27 mouse cellular contexts compared by ENCODE assay signal in the genomic region with DNA sequence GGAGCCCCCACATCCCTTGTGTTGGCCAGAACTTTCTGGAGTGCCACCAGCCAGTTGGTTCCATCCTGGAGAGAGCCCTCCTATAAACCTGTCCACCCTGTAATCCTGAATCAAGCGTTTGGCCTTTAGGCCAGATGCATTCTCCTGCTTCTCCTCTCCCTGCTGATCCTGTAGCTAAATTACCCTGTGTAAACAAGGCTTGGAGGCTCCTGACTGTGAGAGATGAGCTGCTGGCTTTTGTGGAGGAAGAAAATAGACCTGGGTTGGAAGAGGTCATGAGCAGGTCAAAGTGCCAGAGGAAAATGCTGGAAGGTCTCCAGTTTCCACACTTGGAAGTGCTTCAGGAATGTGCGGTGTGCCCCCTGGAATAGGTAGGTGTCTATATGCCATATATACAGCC.
DNase-seq lines count a peak whose midpoint lies in the region; ATAC-seq and TF ChIP-seq lines count a peak whose summit lies in the region.
"Had no signal": no experiment of that assay in that cellular context is flagged by ENCODE, and none has a peak within 500 bp of the region (broad histone marks: within the 10 kb centered on the region; RNA-seq: fewer than 3 reads in every experiment).

No protein-coding gene starts in this region.

- no peak overlapping the region for H3K9ac ChIP-seq in forebrain, embryonic 12.5 days
- H3K9ac ChIP-seq in limb, embryonic 14.5 days (ENCODE audit: low read depth, low read length, severe bottlenecking) = no peak overlapping the region
- H3K9ac ChIP-seq: embryonic facial prominence, embryonic 15.5 days; liver, embryonic 15.5 days; lung, embryonic 15.5 days; midbrain, embryonic 13.5 days; neural tube, embryonic 12.5 days had no signal

- no peak for ATAC-seq in forebrain, embryonic 12.5 days (ENCODE audit: low FRiP score)
- no peak for ATAC-seq in limb, embryonic 14.5 days (ENCODE audit: low FRiP score, low read depth)
- ATAC-seq: forebrain, embryonic 16.5 days; hindbrain, postnatal 0 days; midbrain, embryonic 13.5 days had no signal

- H3K36me3 ChIP-seq in forebrain, embryonic 10.5 days (replicated peaks) = no peaks in the 10 kb centered on the region
- no peaks in the 10 kb centered on the region for H3K36me3 ChIP-seq in forebrain, embryonic 12.5 days (replicated peaks)
- H3K36me3 ChIP-seq in kidney, adult 2 months (ENCODE audit: control insufficient read depth, insufficient read depth, low read length) = no peaks in the 10 kb centered on the region
- no peaks in the 10 kb centered on the region for H3K36me3 ChIP-seq in limb, embryonic 14.5 days (ENCODE audit: control insufficient read depth, insufficient read depth, low read length)
- no peaks in the 10 kb centered on the region for H3K36me3 ChIP-seq in limb, embryonic 10.5 days
- H3K36me3 ChIP-seq: embryonic facial prominence, embryonic 15.5 days; hindbrain, embryonic 10.5 days; liver, embryonic 15.5 days; lung, embryonic 15.5 days; midbrain, embryonic 13.5 days; neural tube, embryonic 12.5 days had no signal

- H3K9me3 ChIP-seq in forebrain, embryonic 10.5 days = no peaks in the 10 kb centered on the region
- no peaks in the 10 kb centered on the region for H3K9me3 ChIP-seq in forebrain, embryonic 12.5 days
- no peaks in the 10 kb centered on the region for H3K9me3 ChIP-seq in limb, embryonic 14.5 days (ENCODE audit: control insufficient read depth, low read length)
- H3K9me3 ChIP-seq in limb, embryonic 10.5 days (replicated peaks) = no peaks in the 10 kb centered on the region
- H3K9me3 ChIP-seq: embryonic facial prominence, embryonic 15.5 days; hindbrain, embryonic 10.5 days; liver, embryonic 15.5 days; lung, embryonic 15.5 days; megakaryocyte, embryonic 14.5 days; midbrain, embryonic 13.5 days; neural tube, embryonic 12.5 days had no signal

- peaks cover 91% of the 10 kb centered on the region for H3K27me3 ChIP-seq in forebrain, embryonic 10.5 days (ENCODE audit: poor library complexity, severe bottlenecking)
- H3K27me3 ChIP-seq in forebrain, embryonic 12.5 days = peaks cover 88% of the 10 kb centered on the region
- H3K27me3 ChIP-seq in kidney, adult 2 months (replicated peaks; ENCODE audit: control insufficient read depth, insufficient read depth, low read length) = no peaks in the 10 kb centered on the region
- no peaks in the 10 kb centered on the region for H3K27me3 ChIP-seq in limb, embryonic 14.5 days (ENCODE audit: control insufficient read depth, insufficient read depth, low read length)
- peaks cover 85% of the 10 kb centered on the region for H3K27me3 ChIP-seq in limb, embryonic 10.5 days (ENCODE audit: low read depth, poor library complexity, severe bottlenecking)
- H3K27me3 ChIP-seq: embryonic facial prominence, embryonic 15.5 days; liver, embryonic 15.5 days; megakaryocyte, embryonic 14.5 days had no signal

- 39% methylated on average over 2 of the region's 2 CpGs for whole genome bisulfite sequencing in forebrain, embryonic 10.5 days
- WGBS in forebrain, embryonic 12.5 days = 35% methylated on average over 2 of the region's 2 CpGs
- 35% methylated on average over 2 of the region's 2 CpGs for WGBS in kidney, adult 2 months
- WGBS in limb, embryonic 14.5 days = 35% methylated on average over 2 of the region's 2 CpGs
- 18% methylated on average over 2 of the region's 2 CpGs for WGBS in limb, embryonic 10.5 days

- no peak overlapping the region for H3K4me2 ChIP-seq in forebrain, embryonic 12.5 days
- H3K4me2 ChIP-seq in limb, embryonic 14.5 days (replicated peaks; ENCODE audit: low read depth, low read length, severe bottlenecking) = 0 out of 2 replicates have a peak overlapping the region, but pooled peaks have one; percentile 7
- H3K4me2 ChIP-seq: embryonic facial prominence, embryonic 15.5 days; liver, embryonic 15.5 days; lung, embryonic 15.5 days; midbrain, embryonic 13.5 days; neural tube, embryonic 12.5 days had no signal

- TF ChIP-seq POLR2A in kidney, adult 2 months (IDR thresholded peaks at IDR 0.05; ENCODE audit: low read depth, low read length) = no peak
- no peak for TF ChIP-seq POLR2A in limb, embryonic 14.5 days (IDR thresholded peaks at IDR 0.05; ENCODE audit: borderline replicate concordance, extremely low read depth, insufficient read depth, insufficient read length)

- H3K4me3 ChIP-seq in forebrain, embryonic 10.5 days = no peak overlapping the region
- H3K4me3 ChIP-seq in forebrain, embryonic 12.5 days (replicated peaks) = no peak overlapping the region
- no peak overlapping the region for H3K4me3 ChIP-seq in kidney, adult 2 months (ENCODE audit: insufficient read depth, low read depth, low read length)
- no peak overlapping the region for H3K4me3 ChIP-seq in limb, embryonic 14.5 days (replicated peaks; ENCODE audit: low read length)
- no peak overlapping the region for H3K4me3 ChIP-seq in limb, embryonic 10.5 days
- H3K4me3 ChIP-seq: embryonic facial prominence, embryonic 15.5 days; hindbrain, embryonic 10.5 days; left cerebral cortex, adult 2 months; liver, embryonic 15.5 days; lung, embryonic 15.5 days; megakaryocyte, embryonic 14.5 days; midbrain, embryonic 13.5 days; neural tube, embryonic 12.5 days had no signal

- DNase-seq in forebrain, embryonic 10.5 days (ENCODE audit: extremely low spot score, low spot score) = no peak
- peak; percentile 50 for DNase-seq in kidney, adult 2 months
- no peak for DNase-seq in kidney, adult 18-20 months
- no peak for DNase-seq in limb, embryonic 14.5 days (ENCODE audit: low spot score)
- no peak for DNase-seq in limb, embryonic 10.5 days (ENCODE audit: low spot score)
- DNase-seq in adrenal gland, postnatal 36 days = no peak
- DNase-seq in frontal cortex, adult 2 months (ENCODE audit: extremely low spot score in 1 of 2, low spot score in 1 of 2) = no peak
- DNase-seq: adrenal gland, postnatal 25 days; cerebellum, adult 9-10 months; gastrocnemius, postnatal 14 days; layer of hippocampus, adult 9-11 months; liver; lung, postnatal 36 days; retina, postnatal 1 day; right cerebral cortex, postnatal 25 days; spleen, adult 18-20 months had no signal

- H3K27ac ChIP-seq in forebrain, embryonic 10.5 days = peak overlapping the region; percentile 22; the same call in 1 of the 2 replicates
- H3K27ac ChIP-seq in forebrain, embryonic 12.5 days = no peak overlapping the region
- H3K27ac ChIP-seq in kidney, adult 2 months (ENCODE audit: insufficient read depth, low read depth, low read length) = no peak overlapping the region
- no peak overlapping the region for H3K27ac ChIP-seq in limb, embryonic 14.5 days (replicated peaks; ENCODE audit: low read depth, low read length)
- H3K27ac ChIP-seq in limb, embryonic 10.5 days = no peak overlapping the region
- H3K27ac ChIP-seq: embryonic facial prominence, embryonic 15.5 days; hindbrain, embryonic 10.5 days; hindbrain, postnatal 0 days; left cerebral cortex, adult 2 months; liver, embryonic 15.5 days; lung, embryonic 15.5 days; midbrain, embryonic 13.5 days; neural tube, embryonic 12.5 days had no signal

- no peak for TF ChIP-seq CTCF in kidney, adult 2 months (conservative IDR thresholded peaks at IDR 0.05; ENCODE audit: insufficient read depth, insufficient read length, low read depth, low read length)

- peaks cover 40% of the 10 kb centered on the region for H3K4me1 ChIP-seq in forebrain, embryonic 10.5 days
- peaks cover 27% of the 10 kb centered on the region for H3K4me1 ChIP-seq in forebrain, embryonic 12.5 days
- H3K4me1 ChIP-seq in kidney, adult 2 months (ENCODE audit: control insufficient read depth, insufficient read depth, low read length) = peaks cover 19% of the 10 kb centered on the region; the same call in 1 of the 2 replicates
- H3K4me1 ChIP-seq in limb, embryonic 14.5 days (ENCODE audit: control insufficient read depth, insufficient read depth, low read length) = peaks cover 39% of the 10 kb centered on the region
- H3K4me1 ChIP-seq in limb, embryonic 10.5 days = peaks cover 41% of the 10 kb centered on the region
- H3K4me1 ChIP-seq: liver, embryonic 15.5 days had no signal
